Mouse (Mus musculus) brain, embryonic 14.5 days (tissue): ENCODE measurements around the gene Acot11.

ENCODE experiments used
- CTCF ChIP-seq: fragments of 200-500 bp; IDR thresholded peaks from 2 replicates; pipeline ENCODE4 v1.5.1; 2012; ENCODE audit warnings: inconsistent platforms, mild to moderate bottlenecking, moderate library complexity, borderline replicate concordance; ENCODE audit not compliant: insufficient read depth, insufficient read length; ENCODE audit errors: extremely low read depth
- POLR2A ChIP-seq: fragments of 200-500 bp; IDR thresholded peaks from 2 replicates; pipeline ENCODE4 v1.6.1; 2012; ENCODE audit warnings: mild to moderate bottlenecking, inconsistent platforms, borderline replicate concordance; ENCODE audit not compliant: poor library complexity, insufficient read depth, insufficient read length, severe bottlenecking; ENCODE audit errors: extremely low read depth

DNA sequence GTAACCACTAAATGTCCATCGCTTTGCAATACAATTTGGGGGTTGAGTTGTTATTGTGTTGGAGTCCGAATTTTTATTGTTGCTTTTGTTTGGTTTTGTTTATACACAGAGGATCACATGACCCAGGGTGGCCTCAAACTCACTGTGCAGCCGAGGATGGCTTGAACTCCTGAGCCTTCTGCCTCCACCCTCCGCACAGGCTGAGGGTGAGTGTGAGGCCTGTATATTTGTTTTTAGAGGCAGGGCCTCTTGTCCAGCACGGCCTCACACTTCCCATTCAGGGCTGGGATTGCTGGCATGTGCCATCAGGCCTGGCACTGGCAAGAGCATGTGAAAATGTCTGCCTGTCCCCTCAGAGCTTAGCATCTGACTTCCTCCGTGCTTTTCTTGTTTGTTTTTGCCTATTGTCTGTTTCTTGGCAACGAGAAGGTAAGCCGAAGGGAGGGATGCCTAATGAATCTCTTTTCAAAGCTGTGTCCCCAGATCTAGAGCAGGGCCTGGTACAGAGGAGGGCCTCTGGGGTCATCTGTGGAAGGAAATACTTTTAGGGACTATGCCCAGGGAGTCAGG lies 99.6 kb downstream of the Acot11 start:
- TF ChIP-seq POLR2A = no peak
- no peak for TF ChIP-seq CTCF
